Mouse (Mus musculus): ENCODE results near the gene F7. TPM values are rescaled to one million over a fixed set of nuclear protein-coding genes. Genes with fewer than 3 reads are reported as not detected.
A peak's percentile ranks its signal among the peaks of the same experiment; 100 is the strongest.

Gene F7
- polyA plus RNA-seq, 1 experiment from 2014 or later: 0.09 TPM

GRCm38 (mm10) chr8:12996831-12997275 is 29.0 kb upstream of the F7 start:
- Histone ChIP-seq H3K9me3 (ENCODE audit: low read depth, low read length) (no peaks in the 10 kb centered on the region), H3K9ac (no peak overlapping the region), H3K4me1 (ENCODE audit: insufficient read depth) (no peaks in the 10 kb centered on the region), H3K27ac (ENCODE audit: low read depth) (peak overlapping the region; percentile 42; the same call in 1 of the 2 replicates), H3K27me3 (ENCODE audit: insufficient read depth, low read length) (no peaks in the 10 kb centered on the region), H3K4me2 (no peak overlapping the region), H3K4me3 (ENCODE audit: low read depth, low read length) (no peak overlapping the region), H3K36me3 (ENCODE audit: insufficient read depth) (0 out of 2 replicates have a peak, but pooled peaks cover 5% of the 10 kb centered on the region)
- 19% methylated on average over 8 of the region's 8 CpGs for WGBS
- no peak for TF ChIP-seq CTCF (IDR thresholded peaks at IDR 0.05; ENCODE audit: low read depth)
- DNase-seq (peak; percentile 28), ATAC-seq (ENCODE audit: insufficient read depth) (peak; percentile 60; the same call in 1 of the 2 replicates)

GRCm38 (mm10) chr8:12998331-12998730 is 27.5 kb upstream of the F7 start:
- Histone ChIP-seq H3K4me2 (no peak overlapping the region), H3K9ac (no peak overlapping the region), H3K9me3 (ENCODE audit: low read depth, low read length) (no peaks in the 10 kb centered on the region), H3K4me1 (ENCODE audit: insufficient read depth) (no peaks in the 10 kb centered on the region), H3K27me3 (ENCODE audit: insufficient read depth, low read length) (no peaks in the 10 kb centered on the region), H3K27ac (ENCODE audit: low read depth) (no peak overlapping the region), H3K4me3 (ENCODE audit: low read depth, low read length) (no peak overlapping the region), H3K36me3 (ENCODE audit: insufficient read depth) (peaks cover 8% of the 10 kb centered on the region; the same call in 1 of the 2 replicates)
- ATAC-seq (ENCODE audit: insufficient read depth) (no peak), DNase-seq (no peak)
- 64% methylated on average over 7 of the region's 8 CpGs for WGBS
- TF ChIP-seq CTCF (IDR thresholded peaks at IDR 0.05; ENCODE audit: low read depth): no peak

DNA sequence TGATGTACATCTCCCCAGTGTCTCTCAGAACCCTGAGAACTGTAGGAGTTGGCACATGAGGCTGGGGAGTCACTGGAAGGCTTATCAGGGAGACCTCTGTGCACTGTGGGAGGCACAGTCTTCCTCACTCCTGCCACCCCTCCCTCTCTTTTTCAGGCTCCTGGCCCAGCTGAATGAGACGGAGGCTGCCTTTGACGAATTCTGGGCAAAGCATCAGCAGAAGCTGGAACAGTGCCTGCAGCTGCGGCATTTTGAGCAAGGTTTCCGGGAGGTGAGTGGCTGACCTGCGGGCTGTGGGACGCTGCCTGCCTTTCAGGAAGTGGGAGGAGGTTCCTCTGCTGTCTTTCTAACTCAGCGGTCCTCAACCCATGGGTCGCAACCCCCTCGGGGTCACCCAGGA is 26.0 kb upstream of the F7 start:
- Histone ChIP-seq H3K9me3 (ENCODE audit: low read depth, low read length) (no peaks in the 10 kb centered on the region), H3K4me1 (ENCODE audit: insufficient read depth) (no peaks in the 10 kb centered on the region), H3K27me3 (ENCODE audit: insufficient read depth, low read length) (no peaks in the 10 kb centered on the region), H3K9ac (no peak overlapping the region), H3K4me3 (ENCODE audit: low read depth, low read length) (no peak overlapping the region), H3K27ac (ENCODE audit: low read depth) (no peak overlapping the region), H3K4me2 (no peak overlapping the region), H3K36me3 (ENCODE audit: insufficient read depth) (peaks cover 10% of the 10 kb centered on the region; the same call in 1 of the 2 replicates)
- peak; percentile 32 for DNase-seq
- WGBS: 53% methylated on average over 9 of the region's 9 CpGs
- no peak for TF ChIP-seq CTCF (IDR thresholded peaks at IDR 0.05; ENCODE audit: low read depth)
- ATAC-seq (ENCODE audit: insufficient read depth): no peak

DNA sequence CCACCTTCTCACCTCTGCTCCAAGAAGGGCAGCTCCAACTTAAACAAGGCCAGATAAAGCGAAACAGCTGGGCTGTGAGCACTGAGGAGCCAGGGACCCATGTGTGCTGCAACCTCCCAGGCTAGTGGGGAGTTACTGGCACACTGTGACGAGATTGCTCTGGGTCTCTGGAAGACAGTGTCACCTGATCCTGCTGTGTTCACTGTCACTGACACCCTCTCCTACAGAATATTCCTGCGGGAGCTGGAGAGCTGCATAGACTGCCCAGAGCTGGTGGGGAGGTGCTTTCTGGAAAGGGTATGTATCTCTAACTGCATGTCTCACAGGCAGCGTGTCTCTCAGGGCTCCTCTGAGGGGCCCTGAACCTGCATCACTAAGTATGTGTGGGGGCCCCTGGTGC is 18.4 kb upstream of the F7 start:
- H3K36me3 ChIP-seq (ENCODE audit: insufficient read depth): peaks cover 24% of the 10 kb centered on the region; the same call in 1 of the 2 replicates
- no peak for ATAC-seq (ENCODE audit: insufficient read depth)
- WGBS: 50% methylated on average over 4 of the region's 4 CpGs

GRCm38 (mm10) chr8:13010313-13010712 is 15.5 kb upstream of the F7 start:
- TF ChIP-seq CTCF (IDR thresholded peaks at IDR 0.05; ENCODE audit: low read depth): peak; percentile 31
- Histone ChIP-seq H3K27me3 (ENCODE audit: insufficient read depth, low read length) (no peaks in the 10 kb centered on the region), H3K27ac (ENCODE audit: low read depth) (no peak overlapping the region), H3K9me3 (ENCODE audit: low read depth, low read length) (no peaks in the 10 kb centered on the region), H3K4me1 (ENCODE audit: insufficient read depth) (no peaks in the 10 kb centered on the region), H3K9ac (no peak overlapping the region), H3K4me3 (ENCODE audit: low read depth, low read length) (no peak overlapping the region), H3K4me2 (no peak overlapping the region), H3K36me3 (ENCODE audit: insufficient read depth) (peaks cover 28% of the 10 kb centered on the region; the same call in 1 of the 2 replicates)
- ATAC-seq (ENCODE audit: insufficient read depth): no peak
- 50% methylated on average over 4 of the region's 4 CpGs for WGBS
- DNase-seq: peak; percentile 11

More for the DNA sequence above, 18.4 kb upstream of the F7 start:
- H3K4me3 ChIP-seq (ENCODE audit: low read depth, low read length): no peak overlapping the region
- no peak overlapping the region for H3K4me2 ChIP-seq
- DNase-seq: no peak
- no peaks in the 10 kb centered on the region for H3K9me3 ChIP-seq (ENCODE audit: low read depth, low read length)
- H3K4me1 ChIP-seq (ENCODE audit: insufficient read depth): no peaks in the 10 kb centered on the region
- no peak for TF ChIP-seq CTCF (IDR thresholded peaks at IDR 0.05; ENCODE audit: low read depth)
- H3K27me3 ChIP-seq (ENCODE audit: insufficient read depth, low read length): no peaks in the 10 kb centered on the region
- no peak overlapping the region for H3K27ac ChIP-seq (ENCODE audit: low read depth)
- no peak overlapping the region for H3K9ac ChIP-seq

DNA sequence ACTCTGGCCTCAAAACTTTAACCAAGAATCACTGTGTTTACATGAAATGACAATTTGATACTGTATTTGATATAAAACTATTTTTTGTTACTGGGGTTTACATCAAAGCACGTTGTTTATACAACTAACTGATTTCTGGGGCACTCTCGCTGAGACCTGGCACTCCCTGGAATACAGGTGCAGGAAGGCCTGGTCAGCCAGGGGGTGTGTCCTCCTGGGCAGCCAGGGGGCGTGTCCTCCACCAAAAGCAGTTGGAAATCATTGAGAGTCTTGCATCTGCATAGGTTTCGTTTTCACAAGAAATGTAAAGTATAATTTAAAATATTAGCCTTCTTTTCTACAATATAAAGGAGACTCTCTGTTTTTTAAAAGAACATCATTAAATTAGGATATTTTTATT is 6.3 kb upstream of the F7 start:
- H3K9me3 ChIP-seq (ENCODE audit: low read depth, low read length): no peaks in the 10 kb centered on the region
- H3K4me1 ChIP-seq (ENCODE audit: insufficient read depth): no peaks in the 10 kb centered on the region
- WGBS: 55% methylated on average over 4 of the region's 4 CpGs

GRCm38 (mm10) chr8:13021830-13022229 is 4.0 kb upstream of the F7 start:
- Histone ChIP-seq H3K4me3 (ENCODE audit: low read depth, low read length) (no peak overlapping the region), H3K9ac (no peak overlapping the region), H3K36me3 (ENCODE audit: insufficient read depth) (no peaks in the 10 kb centered on the region), H3K27me3 (ENCODE audit: insufficient read depth, low read length) (no peaks in the 10 kb centered on the region), H3K27ac (ENCODE audit: low read depth) (no peak overlapping the region), H3K9me3 (ENCODE audit: low read depth, low read length) (no peaks in the 10 kb centered on the region), H3K4me2 (no peak overlapping the region), H3K4me1 (ENCODE audit: insufficient read depth) (no peaks in the 10 kb centered on the region)
- ATAC-seq (ENCODE audit: insufficient read depth) (no peak), DNase-seq (no peak)
- 91% methylated on average over 8 of the region's 8 CpGs for WGBS
- no peak for TF ChIP-seq CTCF (IDR thresholded peaks at IDR 0.05; ENCODE audit: low read depth)

More for the DNA sequence above, 6.3 kb upstream of the F7 start:
- Histone ChIP-seq H3K4me3 (ENCODE audit: low read depth, low read length) (no peak overlapping the region), H3K4me2 (no peak overlapping the region), H3K27ac (ENCODE audit: low read depth) (no peak overlapping the region), H3K9ac (no peak overlapping the region), H3K27me3 (ENCODE audit: insufficient read depth, low read length) (no peaks in the 10 kb centered on the region), H3K36me3 (ENCODE audit: insufficient read depth) (no peaks in the 10 kb centered on the region)
- ATAC-seq (ENCODE audit: insufficient read depth) (no peak), DNase-seq (no peak)
- TF ChIP-seq CTCF (IDR thresholded peaks at IDR 0.05; ENCODE audit: low read depth): no peak
